Mouse (Mus musculus) fibroblast of lung, adult 2 months (primary cell): Measurements from ENCODE around the gene Adam8.

Experiments
- DNase-seq: peaks from one replicate; pipeline ENCODE4 v3.0.0-alpha.2; 2011; ENCODE audit warnings: low read depth

The Adam8 gene

GRCm38 (mm10) chr7:139992406-139992805, at the start of gene Adam8:
Gene Adam8, minus strand, starts transcription at chr7:139992562.
- no peak for DNase-seq

- DNase-seq = no peak
These were observed 44.8 kb upstream of the Adam8 start for GRCm38 (mm10) chr7:140037171-140037555.

DNA sequence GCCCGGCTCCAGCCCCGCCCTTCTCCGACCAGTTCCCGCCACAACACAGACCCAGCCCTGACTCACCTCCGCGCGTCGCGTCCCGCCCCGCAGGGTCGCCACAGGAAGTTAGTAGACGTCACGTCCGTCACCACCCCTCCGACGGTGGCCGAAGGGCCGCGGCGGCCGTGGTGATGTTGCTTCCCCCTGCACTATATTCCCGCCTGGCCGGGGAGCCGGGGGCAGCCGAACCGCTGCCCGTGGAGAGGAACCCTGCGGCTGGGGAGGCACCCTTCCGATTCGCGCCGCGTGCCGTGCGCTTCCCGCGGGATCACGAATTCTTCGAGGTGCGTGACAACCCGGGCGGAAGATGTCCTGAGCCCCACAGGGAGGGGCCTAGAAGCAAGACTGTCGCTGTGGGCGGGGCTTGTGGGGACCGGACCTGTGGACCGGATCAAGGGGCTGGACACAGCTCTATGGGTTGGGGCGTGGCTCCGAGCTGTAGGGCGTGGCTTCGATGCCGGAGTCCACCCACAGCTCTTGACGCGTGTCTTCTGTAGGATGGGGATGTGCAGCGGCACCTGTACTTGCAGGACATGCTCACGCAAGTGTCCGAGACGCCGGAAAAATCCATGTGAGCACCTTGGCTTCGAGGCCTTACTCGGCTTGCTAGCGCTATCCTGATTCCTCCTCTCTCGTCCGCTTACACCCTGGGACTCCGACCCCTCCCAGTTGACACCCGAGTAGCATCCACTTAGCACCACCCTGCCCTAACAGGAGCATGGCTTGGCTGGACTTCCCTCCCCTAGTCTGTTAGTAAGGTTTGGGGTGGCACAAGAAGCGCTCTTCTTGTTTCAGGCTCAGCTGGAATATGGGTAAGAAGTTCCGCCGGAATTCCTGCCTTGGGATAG, 44.2 kb upstream of the Adam8 start, which contains the start of the genes Zfp511 and Tubgcp2:
Zfp511 (plus strand) TSS at position 111 of the 890 bp plus-strand sequence.
Tubgcp2 (minus strand) TSS at position 389 of the 890 bp plus-strand sequence.
- DNase-seq = peak; percentile 81

DNA sequence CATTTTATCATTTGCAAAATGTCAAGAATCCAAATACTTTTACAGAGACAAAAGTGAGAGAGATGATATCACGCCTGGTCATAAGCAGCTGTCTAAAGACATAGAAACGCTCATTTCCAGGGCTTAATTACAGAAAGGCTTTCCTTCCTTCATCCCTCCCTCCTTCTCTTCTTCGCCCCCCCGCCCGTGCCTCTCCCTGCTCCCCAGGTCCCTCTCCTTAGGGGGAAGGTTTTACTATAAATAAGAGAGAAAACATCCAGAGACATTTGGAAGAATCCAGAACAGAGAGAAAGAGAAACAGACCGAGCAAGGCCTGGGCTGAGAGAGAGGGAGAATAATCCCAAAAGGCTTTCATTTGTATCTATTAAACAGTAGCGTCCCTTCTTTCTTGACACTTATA, 43.1 kb upstream of the Adam8 start:
- no peak for DNase-seq

GRCm38 (mm10) chr7:140033386-140033785, 41.0 kb upstream of the Adam8 start:
- DNase-seq = no peak

DNA sequence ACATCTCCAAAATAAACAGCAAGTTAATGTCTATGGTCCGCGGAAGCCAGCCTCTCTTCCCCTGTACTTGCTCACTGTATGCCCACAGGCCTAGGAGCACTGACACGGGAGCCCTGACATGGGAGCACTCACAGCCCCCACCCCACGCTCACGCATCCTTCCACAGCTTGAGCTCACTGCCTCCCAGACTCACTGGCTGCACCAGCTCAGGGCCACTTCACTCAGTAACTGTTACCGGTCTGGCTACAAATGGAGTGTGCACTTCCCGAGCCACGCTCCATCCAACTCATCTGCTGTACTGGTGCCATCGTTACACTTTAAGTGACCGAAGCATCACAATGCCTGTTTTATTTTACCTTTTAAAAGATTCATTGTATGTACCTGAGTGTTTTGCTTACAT, 40.0 kb upstream of the Adam8 start:
- no peak for DNase-seq

DNA sequence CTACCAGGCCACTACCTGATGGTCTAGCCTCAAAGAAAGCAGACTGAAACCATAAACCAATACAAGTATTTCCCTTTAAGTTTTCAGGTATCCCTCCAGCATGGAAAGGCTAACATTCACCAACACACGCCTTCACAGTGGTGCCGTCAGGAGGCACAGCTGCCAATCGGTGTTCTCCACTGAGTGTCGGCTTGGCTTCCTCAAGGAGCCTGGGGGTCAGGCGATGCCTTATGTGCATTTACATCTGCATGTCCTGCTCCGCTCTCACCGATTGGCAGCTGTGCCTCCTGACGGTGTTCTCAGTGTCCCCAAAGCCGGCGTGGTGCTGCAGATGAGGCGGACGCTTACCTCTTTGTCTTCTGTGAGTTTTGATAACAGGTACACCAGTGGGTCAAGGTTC, 39.4 kb upstream of the Adam8 start:
- no peak for DNase-seq

DNA sequence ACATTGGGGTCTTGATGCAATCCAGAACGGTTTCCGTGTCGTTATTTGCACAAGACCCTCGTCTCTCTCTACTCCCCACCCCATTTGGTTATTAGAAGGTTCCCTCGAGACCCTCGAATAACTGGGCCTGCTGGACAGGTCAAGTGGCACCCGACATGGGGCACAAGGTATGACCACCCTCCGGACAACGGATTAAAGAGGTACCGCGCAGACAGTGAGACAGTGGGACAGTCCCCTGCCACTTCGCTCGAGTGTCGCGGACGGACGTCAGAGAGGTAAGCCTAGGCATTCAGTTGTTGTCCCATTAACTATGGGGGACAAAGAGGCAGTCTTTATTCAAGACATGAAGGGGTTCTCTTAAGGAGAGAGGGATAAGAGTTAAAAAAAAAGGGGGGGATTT, 19.0 kb upstream of the Adam8 start:
- DNase-seq = no peak

DNA sequence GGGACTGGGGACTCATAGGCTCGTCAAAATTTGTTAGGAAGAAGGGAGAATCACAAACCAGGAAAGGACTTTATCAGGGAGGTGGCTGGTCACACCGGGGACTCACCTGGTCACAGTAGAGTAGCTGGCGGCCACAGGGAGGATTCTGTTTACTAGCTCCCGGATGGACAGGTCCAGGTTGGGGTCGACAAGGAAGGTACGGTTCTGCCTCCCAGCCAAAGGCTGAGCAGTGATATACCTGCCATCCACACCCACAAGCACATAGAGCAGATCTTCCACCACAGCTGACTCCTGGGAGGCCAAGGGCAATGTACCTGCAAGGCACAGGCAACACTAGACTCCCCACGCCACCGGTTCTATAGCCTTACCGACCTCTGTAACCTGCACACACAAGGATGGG, 15.4 kb upstream of the Adam8 start:
- DNase-seq = no peak

- DNase-seq = no peak
These were observed 14.7 kb upstream of the Adam8 start for GRCm38 (mm10) chr7:140006861-140007611.

GRCm38 (mm10) chr7:140004666-140005065, 12.3 kb upstream of the Adam8 start:
- no peak for DNase-seq

GRCm38 (mm10) chr7:140001086-140001740, 8.9 kb upstream of the Adam8 start:
- DNase-seq = no peak

DNA sequence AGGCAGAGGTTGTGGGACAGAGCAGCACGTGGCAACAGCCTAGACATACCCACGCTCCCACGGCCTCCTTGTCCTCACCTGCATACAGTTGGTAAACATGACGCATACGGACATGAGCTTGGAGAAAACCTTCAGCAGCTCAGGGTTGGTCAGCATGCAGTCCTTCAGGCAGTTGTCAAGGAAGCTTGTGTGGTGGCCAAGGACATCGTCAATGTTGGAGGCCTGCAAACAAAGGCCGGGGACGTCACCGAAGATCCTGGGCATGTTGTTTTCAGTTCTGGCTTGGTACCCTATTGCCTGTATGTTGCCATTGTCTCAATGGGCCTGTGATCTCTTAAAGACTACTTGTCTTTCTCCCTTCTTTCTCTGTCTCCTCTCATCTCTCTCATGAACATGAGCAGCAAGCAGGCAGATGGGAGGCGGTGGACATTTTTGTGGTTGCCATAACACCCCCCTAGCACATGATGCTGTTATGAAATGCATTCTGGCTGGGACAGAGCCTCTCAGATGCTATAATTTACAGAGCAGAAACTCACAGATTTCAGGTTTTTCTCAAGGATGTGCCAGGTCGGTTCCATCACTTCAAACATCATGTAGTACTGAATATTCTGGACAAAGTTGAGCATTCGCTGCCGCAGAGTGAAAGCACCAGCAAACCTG, 6.5 kb upstream of the Adam8 start:
- no peak for DNase-seq

DNA sequence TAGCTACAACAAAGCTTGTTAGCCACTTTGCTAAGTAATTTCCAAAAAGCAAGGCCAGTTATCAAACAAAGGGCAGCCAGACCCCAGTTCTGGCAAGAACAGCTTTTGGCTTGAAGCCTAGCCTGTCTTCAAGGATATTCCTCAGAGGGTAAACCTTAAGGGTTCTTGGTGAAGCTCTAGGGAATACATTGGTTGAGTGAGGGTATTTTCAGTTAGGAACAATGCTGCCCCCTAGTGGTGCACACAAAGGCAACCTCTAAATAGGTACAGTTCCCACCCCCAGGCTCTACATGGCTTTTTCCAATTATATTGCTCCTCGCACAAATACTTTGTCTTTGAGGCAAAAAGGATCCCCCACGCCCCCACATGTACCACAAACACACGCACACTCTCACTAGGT, 2.3 kb upstream of the Adam8 start:
- DNase-seq = no peak

DNA sequence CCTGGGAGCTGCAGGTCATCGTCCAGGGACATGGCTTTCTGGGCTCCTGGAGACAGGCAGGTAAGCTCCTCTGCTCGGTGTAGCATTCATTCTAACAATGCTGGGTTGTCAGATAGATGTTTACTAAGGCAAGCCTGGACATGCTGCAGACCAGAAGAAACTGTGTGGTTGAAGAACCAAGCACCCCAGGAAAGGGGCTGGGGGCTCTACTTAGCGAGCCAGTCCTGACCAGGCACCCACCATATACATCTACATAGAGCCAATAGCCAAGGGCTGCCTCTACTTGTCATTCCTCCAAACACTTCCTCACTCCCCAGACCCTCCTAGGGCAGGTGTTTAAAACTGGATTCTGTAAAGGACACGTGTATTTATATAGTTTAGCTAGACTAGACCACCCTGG, 1.8 kb upstream of the Adam8 start:
- DNase-seq = no peak

GRCm38 (mm10) chr7:139993532-139993931, 1.2 kb upstream of the Adam8 start:
- DNase-seq = no peak

DNA sequence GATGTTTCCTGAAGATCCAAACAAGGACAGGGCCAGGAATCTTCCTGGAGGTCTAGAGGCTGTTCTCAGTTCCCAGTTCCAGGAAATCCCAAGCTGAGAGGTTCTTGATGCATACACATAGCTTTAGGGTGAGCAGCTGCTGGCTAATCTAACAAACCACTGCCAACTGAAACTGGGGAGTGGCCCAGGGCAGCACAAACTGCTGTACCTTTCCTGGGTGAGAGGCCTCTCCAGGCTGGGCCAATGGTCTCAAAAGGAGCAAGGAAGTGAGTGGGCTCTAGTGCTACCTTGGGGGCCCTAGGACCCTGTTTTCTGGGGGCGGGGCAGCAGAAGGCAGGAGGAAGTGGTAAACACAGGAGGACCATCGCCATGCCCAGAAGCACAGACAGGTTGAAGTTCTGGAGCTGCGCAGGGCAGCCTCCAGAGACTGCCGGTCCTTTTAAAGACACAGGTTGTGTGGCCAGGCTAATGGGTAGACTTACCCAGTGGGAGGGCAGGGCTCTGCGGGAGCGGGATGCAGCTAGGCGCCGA, 1.4 kb downstream of the Adam8 start:
- no peak for DNase-seq

GRCm38 (mm10) chr7:139988272-139988671, 4.1 kb downstream of the Adam8 start:
- no peak for DNase-seq

GRCm38 (mm10) chr7:139984505-139984904, 7.9 kb downstream of the Adam8 start:
- no peak for DNase-seq

DNA sequence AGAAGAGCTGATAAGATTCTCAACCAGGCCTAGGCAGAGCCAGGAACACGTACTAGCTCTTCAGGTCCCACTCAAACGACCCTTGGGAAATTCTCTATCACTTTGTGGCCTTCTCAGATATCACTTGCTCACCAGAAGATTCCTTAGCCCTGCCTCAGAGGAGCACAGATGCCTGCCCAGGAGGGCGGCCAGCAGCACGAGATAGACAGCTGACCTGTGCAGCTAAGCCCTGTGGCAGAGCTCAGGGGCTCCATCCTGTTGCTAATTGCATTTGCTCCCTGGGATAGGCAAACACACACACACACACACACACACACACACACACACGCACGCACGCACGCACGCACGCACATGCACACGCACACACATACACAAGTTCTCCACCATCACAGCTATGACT, 10.3 kb downstream of the Adam8 start:
- DNase-seq = no peak

- DNase-seq = no peak
These were observed 11.6 kb downstream of the Adam8 start for GRCm38 (mm10) chr7:139980778-139981177.
